Mouse (Mus musculus): ENCODE measurements around the gene Ski. TPM values are rescaled to one million over a fixed set of nuclear protein-coding genes. Genes with fewer than 3 reads are reported as not detected.

The Ski gene
- total RNA-seq, 2 experiments from 2014 or later = 65.3 to 80.4 TPM

- no peak for DNase-seq
Observed at GRCm38 (mm10) chr4:155176210-155176609, 46.2 kb downstream of the Ski start.

GRCm38 (mm10) chr4:155173822-155174785 is 48.3 kb downstream of the Ski start:
- no peak for DNase-seq

- peak; percentile 95 for DNase-seq
Observed at GRCm38 (mm10) chr4:155172909-155173821, 49.2 kb downstream of the Ski start.

- DNase-seq = no peak
Observed at GRCm38 (mm10) chr4:155171961-155172533, 50.3 kb downstream of the Ski start.

- no peak for DNase-seq
Observed at GRCm38 (mm10) chr4:155170614-155171212, 51.7 kb downstream of the Ski start.

- DNase-seq = no peak
Observed at GRCm38 (mm10) chr4:155168835-155169252, 53.5 kb downstream of the Ski start.

GRCm38 (mm10) chr4:155165861-155166260 is 56.5 kb downstream of the Ski start:
- no peak for DNase-seq

GRCm38 (mm10) chr4:155164550-155164949 is 57.8 kb downstream of the Ski start:
- DNase-seq = peak; percentile 75

- no peak for DNase-seq
Observed at GRCm38 (mm10) chr4:155163685-155164084, 58.7 kb downstream of the Ski start.

GRCm38 (mm10) chr4:155163320-155163651 is 59.1 kb downstream of the Ski start:
- no peak for DNase-seq

GRCm38 (mm10) chr4:155162433-155163319 is 59.7 kb downstream of the Ski start:
- DNase-seq = no peak

GRCm38 (mm10) chr4:155158543-155158917 is 63.9 kb downstream of the Ski start:
- DNase-seq = no peak

GRCm38 (mm10) chr4:155157871-155158542 is 64.4 kb downstream of the Ski start:
- DNase-seq = no peak

GRCm38 (mm10) chr4:155156734-155157133 is 65.7 kb downstream of the Ski start:
- DNase-seq = no peak

GRCm38 (mm10) chr4:155154986-155155385 is 67.4 kb downstream of the Ski start:
- peak; percentile 65 for DNase-seq

GRCm38 (mm10) chr4:155153389-155154072 is 68.9 kb downstream of the Ski start:
- no peak for DNase-seq

GRCm38 (mm10) chr4:155152476-155152875 is 69.9 kb downstream of the Ski start:
- no peak for DNase-seq

- no peak for DNase-seq
Observed at GRCm38 (mm10) chr4:155151845-155152244, 70.5 kb downstream of the Ski start.

- DNase-seq = no peak
Observed at GRCm38 (mm10) chr4:155151221-155151788, 71.1 kb downstream of the Ski start.
